Mouse (Mus musculus) bone marrow macrophage, adult 2 months (primary cell): ENCODE results near the gene Mcrip1. TPM values are rescaled to one million over a fixed set of nuclear protein-coding genes. Genes with fewer than 3 reads are reported as not detected.

Source experiments
- H3K27ac ChIP-seq: 2 replicates; pipeline ENCODE4 v1.5.1; 2012; ENCODE audit warnings: low read depth, low read length; ENCODE audit not compliant: insufficient read depth
- H3K4me1 ChIP-seq: 2 replicates; pipeline ENCODE4 v1.6.1; 2012; ENCODE audit warnings: low read length; ENCODE audit not compliant: control insufficient read depth, insufficient read depth
- H3K4me3 ChIP-seq: 2 replicates; pipeline ENCODE4 v1.5.1; 2012; ENCODE audit warnings: mild to moderate bottlenecking, low read length, moderate library complexity; ENCODE audit not compliant: insufficient read depth
- CTCF ChIP-seq: IDR thresholded peaks from 2 replicates; pipeline ENCODE4 v1.5.1; 2012; ENCODE audit warnings: low read depth, mild to moderate bottlenecking, low read length, moderate library complexity
- POLR2A ChIP-seq: IDR thresholded peaks from 2 replicates; pipeline ENCODE4 v1.6.1; 2012; ENCODE audit warnings: mild to moderate bottlenecking, low read depth, low read length, borderline replicate concordance
- polyA plus RNA-seq: library from polyadenylated mRNA; stranded (reverse); fragments of >200 nt; gene quantifications from 2 replicates; pipeline ENCODE4 v1.2.4, GENCODE M21; 2012; ENCODE audit not compliant: missing spikeins, insufficient read depth, insufficient read length

Gene Mcrip1
- polyA plus RNA-seq, 1 experiment, result 63.5 TPM

- H3K4me3 ChIP-seq, result no peak overlapping the region
- peaks cover 7% of the 10 kb centered on the region; the same call in 1 of the 2 replicates for H3K4me1 ChIP-seq
- TF ChIP-seq CTCF (no peak), POLR2A (no peak)
- no peak overlapping the region for H3K27ac ChIP-seq
Measured at GRCm38 (mm10) chr11:120501701-120502100, 47.8 kb downstream of the Mcrip1 start.

GRCm38 (mm10) chr11:120501018-120501417 lies 48.5 kb downstream of the Mcrip1 start:
- no peak overlapping the region for H3K4me3 ChIP-seq

GRCm38 (mm10) chr11:120500357-120500756 lies 49.2 kb downstream of the Mcrip1 start:
- H3K27ac ChIP-seq, result no peak overlapping the region
- H3K4me3 ChIP-seq, result no peak overlapping the region
- H3K4me1 ChIP-seq, result peaks cover 7% of the 10 kb centered on the region; the same call in 1 of the 2 replicates
- TF ChIP-seq CTCF, result no peak

More at GRCm38 (mm10) chr11:120501018-120501417, 48.5 kb downstream of the Mcrip1 start:
- no peak for TF ChIP-seq POLR2A
- TF ChIP-seq CTCF, result no peak
- Histone ChIP-seq H3K4me1 (peaks cover 7% of the 10 kb centered on the region; the same call in 1 of the 2 replicates), H3K27ac (no peak overlapping the region)

- H3K4me1 ChIP-seq, result peaks cover 7% of the 10 kb centered on the region; the same call in 1 of the 2 replicates
- no peak overlapping the region for H3K4me3 ChIP-seq
- TF ChIP-seq POLR2A (no peak), CTCF (no peak)
- H3K27ac ChIP-seq, result no peak overlapping the region
Measured at GRCm38 (mm10) chr11:120499894-120500293, 49.6 kb downstream of the Mcrip1 start.

- peaks cover 13% of the 10 kb centered on the region for H3K4me1 ChIP-seq
- H3K27ac ChIP-seq, result no peak overlapping the region
- no peak overlapping the region for H3K4me3 ChIP-seq
- TF ChIP-seq POLR2A (no peak), CTCF (no peak)
Measured at GRCm38 (mm10) chr11:120498891-120499290, 50.6 kb downstream of the Mcrip1 start.

GRCm38 (mm10) chr11:120498226-120498625 lies 51.3 kb downstream of the Mcrip1 start:
- Histone ChIP-seq H3K4me1 (peaks cover 20% of the 10 kb centered on the region), H3K27ac (no peak overlapping the region), H3K4me3 (no peak overlapping the region)
- TF ChIP-seq POLR2A, result no peak

GRCm38 (mm10) chr11:120497436-120497835 lies 52.1 kb downstream of the Mcrip1 start:
- TF ChIP-seq POLR2A, result no peak
- TF ChIP-seq CTCF, result no peak
- Histone ChIP-seq H3K4me1 (peaks cover 23% of the 10 kb centered on the region), H3K4me3 (no peak overlapping the region), H3K27ac (no peak overlapping the region)

GRCm38 (mm10) chr11:120493911-120494310 lies 55.6 kb downstream of the Mcrip1 start:
- TF ChIP-seq CTCF (no peak), POLR2A (no peak)
- H3K4me3 ChIP-seq, result no peak overlapping the region
- peaks cover 36% of the 10 kb centered on the region for H3K4me1 ChIP-seq
- no peak overlapping the region for H3K27ac ChIP-seq

- no peak for TF ChIP-seq CTCF
- no peak for TF ChIP-seq POLR2A
- H3K27ac ChIP-seq, result peak overlapping the region; percentile 74
- peak overlapping the region; percentile 89 for H3K4me3 ChIP-seq
- peaks cover 36% of the 10 kb centered on the region for H3K4me1 ChIP-seq
Measured at GRCm38 (mm10) chr11:120493351-120493750, 56.2 kb downstream of the Mcrip1 start.

Other genes starting within 250 kb of the Mcrip1 start
- 2,086 and 2,131 TPM in 2 replicates for gene Actg1, start 201.2 kb downstream of the Mcrip1 start, polyA plus RNA-seq
- not detected in 2 replicates for gene Fscn2, start 188.2 kb downstream of the Mcrip1 start, polyA plus RNA-seq
- gene Faap100, start 171.0 kb downstream of the Mcrip1 start, polyA plus RNA-seq, result 10.4 and 13.1 TPM in 2 replicates
- 45.6 and 46.6 TPM in 2 replicates for gene Nploc4, start 112.0 kb downstream of the Mcrip1 start, polyA plus RNA-seq
- gene Tspan10, start 107.1 kb downstream of the Mcrip1 start, polyA plus RNA-seq, result 0.32 TPM in 1 of 2 replicates, not detected in the other
- 0.49 and 0.62 TPM in 2 replicates for gene Pde6g, start 96.2 kb downstream of the Mcrip1 start, polyA plus RNA-seq
- 11.4 and 15.4 TPM in 2 replicates for gene Oxld1, start 91.7 kb downstream of the Mcrip1 start, polyA plus RNA-seq
- gene Ccdc137, start 91.6 kb downstream of the Mcrip1 start, polyA plus RNA-seq, result 9.9 and 16.6 TPM in 2 replicates
- gene Arl16, start 82.1 kb downstream of the Mcrip1 start, polyA plus RNA-seq, result 13.0 and 13.6 TPM in 2 replicates
- gene Mrpl12, start 65.1 kb downstream of the Mcrip1 start, polyA plus RNA-seq, result 43.3 and 46.7 TPM in 2 replicates
- 62.9 and 65.6 TPM in 2 replicates for gene Slc25a10, start 57.9 kb downstream of the Mcrip1 start, polyA plus RNA-seq
- gene Gcgr, start 19.0 kb downstream of the Mcrip1 start, polyA plus RNA-seq, result not detected in 2 replicates
- not detected in 2 replicates for gene Ppp1r27, start 1.4 kb upstream of the Mcrip1 start, polyA plus RNA-seq
- gene P4hb, start 23.5 kb upstream of the Mcrip1 start, polyA plus RNA-seq, result 292 and 334 TPM in 2 replicates
- gene Arhgdia, start 31.9 kb upstream of the Mcrip1 start, polyA plus RNA-seq, result 628 and 760 TPM in 2 replicates
- gene Alyref, start 48.6 kb upstream of the Mcrip1 start, polyA plus RNA-seq, result 97.5 and 121 TPM in 2 replicates
- 127 and 128 TPM in 2 replicates for gene Anapc11, start 48.7 kb upstream of the Mcrip1 start, polyA plus RNA-seq
- 1.4 TPM in 1 of 2 replicates, not detected in the other for gene Npb, start 58.8 kb upstream of the Mcrip1 start, polyA plus RNA-seq
- 52.4 and 64.5 TPM in 2 replicates for gene Pcyt2, start 68.2 kb upstream of the Mcrip1 start, polyA plus RNA-seq
- 78.5 and 91.5 TPM in 2 replicates for gene Sirt7, start 75.5 kb upstream of the Mcrip1 start, polyA plus RNA-seq
- gene Mafg, start 83.9 kb upstream of the Mcrip1 start, polyA plus RNA-seq, result 76.0 and 77.5 TPM in 2 replicates
- 0.61 and 0.78 TPM in 2 replicates for gene Pycr1, start 94.0 kb upstream of the Mcrip1 start, polyA plus RNA-seq
- gene Myadml2, start 98.4 kb upstream of the Mcrip1 start, polyA plus RNA-seq, result not detected in 2 replicates
- not detected in 2 replicates for gene Notum, start 111.4 kb upstream of the Mcrip1 start, polyA plus RNA-seq
- 42.8 and 50.5 TPM in 2 replicates for gene Aspscr1, start 123.2 kb upstream of the Mcrip1 start, polyA plus RNA-seq
- gene Cenpx, start 164.0 kb upstream of the Mcrip1 start, polyA plus RNA-seq, result 109 and 110 TPM in 2 replicates
- gene Lrrc45, start 164.2 kb upstream of the Mcrip1 start, polyA plus RNA-seq, result 34.3 and 46.1 TPM in 2 replicates
- 14.3 and 18.1 TPM in 2 replicates for gene Rac3, start 171.7 kb upstream of the Mcrip1 start, polyA plus RNA-seq
- 65.0 and 65.6 TPM in 2 replicates for gene Dcxr, start 177.6 kb upstream of the Mcrip1 start, polyA plus RNA-seq
- gene Cbr2, start 182.4 kb upstream of the Mcrip1 start, polyA plus RNA-seq, result 57.0 and 81.4 TPM in 2 replicates
- 13.2 and 32.4 TPM in 2 replicates for gene Hmga1b, start 213.1 kb upstream of the Mcrip1 start, polyA plus RNA-seq
- 18.3 and 22.6 TPM in 2 replicates for gene Rfng, start 234.5 kb upstream of the Mcrip1 start, polyA plus RNA-seq
- gene Gps1, start 234.5 kb upstream of the Mcrip1 start, polyA plus RNA-seq, result 34.7 and 41.1 TPM in 2 replicates
- 22.7 and 28.5 TPM in 2 replicates for gene Dus1l, start 246.7 kb upstream of the Mcrip1 start, polyA plus RNA-seq